Mouse (Mus musculus) monocyte, adult 5-6 weeks (primary cell): ENCODE data around the gene Hmx2. TPM values are rescaled to one million over a fixed set of nuclear protein-coding genes. Genes with fewer than 3 reads are reported as not detected.

Experiments used
- ATAC-seq: fragments of 153-309, 156-312 bp; replicated peaks from 2 replicates; pipeline ENCODE4 v1.8.0; 2017; ENCODE audit warnings: mild to moderate bottlenecking; ENCODE audit not compliant: low TSS enrichment, insufficient number of reproducible peaks, severe bottlenecking, poor library complexity, low FRiP score
- total RNA-seq: library from RNA; stranded (forward); fragments of 200-1000, 200-491, 200-594 nt; gene quantifications from 3 replicates; pipeline ENCODE4 v1.2.3, GENCODE M21; 2017

Hmx2 gene
- total RNA-seq, 1 experiment from 2014 or later = not detected

GRCm38 (mm10) chr7:131555301-131556081 lies 6.9 kb downstream of the Hmx2 start:
- no peak for ATAC-seq

- no peak for ATAC-seq
Measured at GRCm38 (mm10) chr7:131556116-131556515, 7.5 kb downstream of the Hmx2 start.

GRCm38 (mm10) chr7:131556541-131557271 lies 8.1 kb downstream of the Hmx2 start:
- no peak for ATAC-seq

GRCm38 (mm10) chr7:131557751-131558150 lies 9.2 kb downstream of the Hmx2 start:
- no peak for ATAC-seq

- peak; percentile 95 for ATAC-seq
Measured at GRCm38 (mm10) chr7:131559986-131560696, 11.6 kb downstream of the Hmx2 start, which contains the start of gene Bub3. Gene Bub3 (plus strand): TSS chr7:131560222.

- ATAC-seq = peak; percentile 3
Measured at GRCm38 (mm10) chr7:131560697-131561042, 12.1 kb downstream of the Hmx2 start.

GRCm38 (mm10) chr7:131575246-131575645 lies 26.7 kb downstream of the Hmx2 start:
- no peak for ATAC-seq

GRCm38 (mm10) chr7:131582178-131582577 lies 33.6 kb downstream of the Hmx2 start:
- no peak for ATAC-seq

- no peak for ATAC-seq
Measured at GRCm38 (mm10) chr7:131585551-131585950, 37.0 kb downstream of the Hmx2 start.

- ATAC-seq = no peak
Measured at GRCm38 (mm10) chr7:131597779-131598482, 49.4 kb downstream of the Hmx2 start.

- ATAC-seq = no peak
Measured at GRCm38 (mm10) chr7:131598483-131598824, 49.9 kb downstream of the Hmx2 start.

GRCm38 (mm10) chr7:131602106-131602505 lies 53.5 kb downstream of the Hmx2 start:
- no peak for ATAC-seq

- ATAC-seq = no peak
Measured at GRCm38 (mm10) chr7:131603186-131603585, 54.6 kb downstream of the Hmx2 start.

GRCm38 (mm10) chr7:131604946-131605345 lies 56.4 kb downstream of the Hmx2 start:
- no peak for ATAC-seq

- no peak for ATAC-seq
Measured at GRCm38 (mm10) chr7:131605481-131605880, 56.9 kb downstream of the Hmx2 start.
